Mouse (Mus musculus) ES-E14 (cell line): ENCODE data around the gene Ebf3.

Source experiments
- CHD2 ChIP-seq: IDR thresholded peaks from 2 replicates; pipeline ENCODE4 v1.6.1; 2014; ENCODE audit warnings: mild to moderate bottlenecking, low read depth, low read length, inconsistent platforms
- HCFC1 ChIP-seq: IDR thresholded peaks from 2 replicates; pipeline ENCODE4 v1.6.1; 2012; ENCODE audit warnings: low read length, inconsistent platforms, borderline replicate concordance; ENCODE audit not compliant: insufficient read depth
- MAFK ChIP-seq: IDR thresholded peaks from 2 replicates; pipeline ENCODE4 v1.6.1; 2014; ENCODE audit warnings: mild to moderate bottlenecking, low read depth, low read length, inconsistent platforms; ENCODE audit not compliant: insufficient read depth
- ZC3H11A ChIP-seq: IDR thresholded peaks from 2 replicates; pipeline ENCODE4 v1.6.1; 2012; ENCODE audit warnings: low read depth, mild to moderate bottlenecking, inconsistent platforms, low read length, borderline replicate concordance
- ZNF384 ChIP-seq: IDR thresholded peaks from 2 replicates; pipeline ENCODE4 v1.6.1; 2012; ENCODE audit warnings: low read depth, low read length, inconsistent platforms

DNA sequence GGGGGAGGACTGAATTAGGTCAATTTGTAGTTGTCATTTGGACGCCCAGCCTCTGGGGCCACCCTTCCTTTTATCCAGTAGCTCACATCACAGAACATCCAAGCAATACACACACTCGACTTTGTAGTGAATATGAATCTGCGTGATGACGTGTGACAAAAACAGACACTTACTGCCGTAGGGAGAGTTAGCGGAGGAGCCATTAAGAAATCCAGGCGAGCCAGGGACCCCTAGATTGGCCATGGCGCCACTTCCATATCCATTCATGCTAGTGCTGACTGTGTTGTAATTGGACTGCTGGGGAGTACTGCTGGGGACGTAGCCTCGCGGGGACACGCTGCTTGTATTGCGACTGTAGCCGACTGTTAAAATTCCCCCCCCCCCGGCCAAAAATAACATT lies 115.3 kb downstream of the Ebf3 start:
- TF ChIP-seq CHD2 = no peak
- TF ChIP-seq ZNF384 = no peak
- TF ChIP-seq ZC3H11A = no peak
- no peak for TF ChIP-seq HCFC1
- TF ChIP-seq MAFK = no peak
